Mouse (Mus musculus) right cerebral cortex, postnatal 4 days (tissue): ENCODE results near the gene Apobec4.
"Not testable (repeated sequence)": the region's sequence is repeated elsewhere in the genome, so short reads cannot be mapped to it uniquely, and the experiment has no call there.

Experiments
- DNase-seq: peaks from one replicate; pipeline ENCODE4 v3.0.0-alpha.2; 2022

Gene Apobec4

DNA sequence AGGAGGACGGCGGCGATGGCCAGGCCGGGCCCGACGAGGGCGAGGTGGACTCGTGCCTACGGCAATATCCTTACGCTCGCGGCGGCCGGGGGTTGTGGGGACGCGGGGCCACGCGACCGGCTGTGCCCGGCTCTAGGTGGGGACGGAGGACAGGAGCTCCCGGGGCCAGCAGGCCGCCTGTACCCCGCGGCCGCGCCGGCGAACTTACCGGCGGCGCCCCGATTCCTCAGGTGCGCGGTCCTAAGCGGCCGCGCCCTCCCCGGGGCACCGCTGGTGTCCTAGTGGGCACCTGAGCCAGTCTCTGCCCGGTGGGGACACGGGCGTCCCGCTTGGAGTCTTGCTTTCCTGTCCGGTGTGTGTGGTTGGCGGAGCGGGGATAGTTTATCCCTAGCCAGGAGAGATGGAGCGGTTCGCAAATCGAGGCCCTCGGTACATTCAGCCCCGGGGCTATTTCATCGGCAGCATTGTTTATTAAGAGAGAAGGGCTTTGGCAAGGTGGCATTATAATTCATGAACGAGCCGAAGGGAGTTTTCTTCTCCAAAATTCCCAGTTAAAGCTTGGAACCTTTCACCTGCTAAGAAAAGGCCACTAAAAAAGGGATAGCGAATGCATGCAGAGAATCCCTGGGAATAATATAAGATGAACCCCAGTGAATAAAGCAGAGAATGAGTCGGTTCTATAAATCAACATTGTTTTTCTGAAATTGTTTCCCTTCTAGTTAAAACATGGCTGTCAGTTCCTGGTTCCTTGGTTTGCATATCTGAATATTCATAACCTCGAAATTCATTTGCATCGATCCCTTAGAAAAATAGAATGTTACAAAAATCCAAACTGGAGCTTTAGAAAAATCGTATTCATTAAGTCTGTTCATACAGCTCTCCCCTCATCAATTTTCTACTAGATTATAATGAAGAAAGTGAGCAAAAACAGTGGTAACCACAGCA, 16.7 kb downstream of the Apobec4 start:
- DNase-seq: peak; percentile 37

DNA sequence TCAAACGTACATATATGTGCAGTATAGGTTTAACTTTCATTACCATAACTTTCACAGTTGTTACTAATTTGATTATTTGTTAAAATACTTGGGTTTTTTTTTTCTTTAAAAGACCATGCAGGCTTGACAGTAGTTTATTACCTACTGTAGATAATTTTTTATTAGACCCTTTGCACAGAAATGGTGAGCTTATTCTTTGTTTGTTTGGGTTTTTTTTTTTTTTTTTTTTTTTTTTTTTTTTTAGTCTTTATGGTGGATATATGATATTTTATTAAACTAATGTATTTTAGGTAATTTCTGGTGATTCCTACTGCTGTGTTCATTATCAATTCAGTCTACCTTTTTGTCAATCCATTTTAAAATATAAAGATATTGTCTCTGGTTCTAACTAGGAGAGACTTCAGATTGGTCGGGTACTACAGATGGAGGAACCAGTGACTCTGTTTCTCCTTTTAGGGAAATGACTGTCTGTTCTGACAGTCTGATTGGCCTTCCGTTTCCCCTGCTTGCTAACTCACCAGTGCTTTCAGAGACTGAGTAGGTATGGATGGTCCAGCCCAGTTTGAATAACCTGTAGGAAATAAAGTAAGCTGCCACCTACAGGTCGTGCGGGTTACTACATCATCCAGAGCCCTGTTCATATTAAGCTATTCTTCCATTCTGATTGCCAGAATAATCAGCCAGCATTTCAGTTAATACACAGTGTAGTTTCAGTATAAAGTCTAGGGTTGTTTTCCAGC, 17.6 kb downstream of the Apobec4 start:
- peak; percentile 83 for DNase-seq

DNA sequence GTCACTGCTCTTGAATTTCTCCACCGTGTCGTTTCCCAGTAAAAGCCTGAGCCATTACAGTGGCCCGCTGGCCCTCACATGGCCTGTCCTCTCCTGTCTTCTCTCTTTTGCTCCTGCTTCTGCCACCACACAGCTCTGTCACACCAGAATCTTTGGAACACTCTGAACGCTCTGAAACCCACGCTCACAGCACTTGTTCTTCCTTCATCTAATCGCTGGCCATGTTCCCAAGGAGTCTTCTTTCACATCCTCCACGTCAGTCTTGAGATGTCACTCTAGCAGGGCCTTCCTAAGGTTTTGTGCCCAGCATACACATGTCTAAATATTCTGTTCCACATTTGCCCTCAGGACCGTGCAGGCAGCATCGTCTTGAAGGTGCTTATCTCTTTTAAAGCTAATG, 20.7 kb downstream of the Apobec4 start:
- DNase-seq: no peak

DNA sequence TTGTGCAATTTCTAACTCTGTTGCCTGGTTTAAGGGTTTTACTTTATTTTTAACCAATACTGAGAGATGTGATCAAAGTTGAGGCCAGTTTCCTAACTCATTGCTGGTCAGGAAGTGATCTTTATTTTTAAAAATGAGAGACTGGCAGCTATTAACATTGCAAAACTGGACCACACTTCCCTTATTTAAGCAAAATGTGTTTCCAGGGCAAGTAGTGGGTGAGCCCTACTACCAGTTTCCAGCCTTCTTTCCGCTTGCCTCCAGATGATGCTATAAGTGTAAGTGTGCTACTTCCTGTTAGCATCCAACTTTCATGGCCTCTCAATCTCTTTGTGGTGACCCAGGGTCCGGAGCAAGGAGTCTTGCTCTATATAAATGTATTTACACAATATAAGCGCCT, 24.2 kb downstream of the Apobec4 start:
- DNase-seq: not testable (repeated sequence)

DNA sequence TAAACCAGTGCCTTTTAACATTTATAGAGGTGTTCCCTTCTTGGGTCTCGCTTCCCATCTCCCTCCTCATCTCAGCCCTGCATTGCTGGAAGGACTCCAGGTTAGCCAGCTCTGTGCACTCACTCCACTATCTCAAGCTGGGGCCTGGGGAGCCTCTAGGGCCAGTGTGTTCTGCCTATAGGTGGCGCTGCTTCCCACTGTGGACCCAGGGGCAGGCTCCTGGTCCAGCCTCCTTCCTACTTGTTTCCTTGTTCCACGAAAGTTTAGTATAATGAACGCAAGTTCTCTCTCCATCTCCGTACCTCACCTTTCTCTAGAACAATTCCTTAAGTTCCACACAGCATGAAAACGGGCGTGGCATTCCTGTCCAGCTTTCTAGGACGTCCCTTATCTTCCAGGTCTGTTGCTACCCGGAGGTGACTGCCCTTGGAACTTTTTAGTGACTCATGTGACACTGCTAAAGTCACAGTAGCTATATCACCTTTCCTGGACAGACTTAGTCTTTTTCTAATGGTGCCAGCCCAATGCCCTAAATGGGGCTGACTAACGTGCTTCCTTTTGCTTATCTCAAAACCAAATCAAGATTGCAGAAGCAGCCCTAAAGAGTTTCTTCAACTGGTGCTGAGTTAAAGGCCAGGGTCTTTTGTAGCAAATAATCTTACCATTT, 28.9 kb downstream of the Apobec4 start:
- peak; percentile 65 for DNase-seq

DNA sequence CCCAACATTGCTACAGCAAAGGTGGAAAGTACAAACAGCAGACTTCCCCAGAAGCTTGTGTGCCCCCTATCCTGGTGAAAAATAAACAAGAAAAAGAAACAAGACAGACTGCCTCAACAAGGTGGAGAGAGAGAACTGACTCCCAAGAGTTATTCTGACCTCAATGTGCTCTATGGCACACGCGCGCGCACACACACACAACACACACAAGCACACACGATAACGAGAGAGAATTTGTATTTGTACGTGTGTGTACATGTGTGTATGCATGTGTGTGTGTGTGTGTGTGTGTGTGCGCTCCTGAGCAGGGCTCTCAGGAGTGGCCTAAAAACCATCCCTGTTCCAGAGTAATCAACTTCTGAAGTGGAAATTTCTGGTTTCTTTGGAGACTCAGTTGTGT, 34.3 kb downstream of the Apobec4 start:
- no peak for DNase-seq

DNA sequence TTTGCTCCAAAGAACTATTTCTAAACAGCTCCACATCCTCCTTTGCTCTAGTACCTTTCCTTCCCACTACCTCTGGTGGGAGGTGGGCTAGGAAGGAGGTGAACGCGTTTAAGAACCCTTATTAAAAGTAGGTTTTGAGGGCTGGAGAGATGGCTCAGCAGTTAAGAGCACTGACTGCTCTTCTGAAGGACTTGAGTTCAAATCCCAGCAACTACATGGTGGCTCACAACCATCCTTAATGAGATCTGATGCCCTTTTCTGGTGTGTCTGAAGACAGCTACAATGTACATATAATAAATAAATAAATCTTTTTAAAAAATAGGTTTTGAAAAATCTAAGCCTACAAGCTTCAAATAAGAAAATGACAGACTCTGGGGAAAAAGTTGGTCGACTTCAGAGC, 35.1 kb downstream of the Apobec4 start:
- not testable (repeated sequence) for DNase-seq

DNA sequence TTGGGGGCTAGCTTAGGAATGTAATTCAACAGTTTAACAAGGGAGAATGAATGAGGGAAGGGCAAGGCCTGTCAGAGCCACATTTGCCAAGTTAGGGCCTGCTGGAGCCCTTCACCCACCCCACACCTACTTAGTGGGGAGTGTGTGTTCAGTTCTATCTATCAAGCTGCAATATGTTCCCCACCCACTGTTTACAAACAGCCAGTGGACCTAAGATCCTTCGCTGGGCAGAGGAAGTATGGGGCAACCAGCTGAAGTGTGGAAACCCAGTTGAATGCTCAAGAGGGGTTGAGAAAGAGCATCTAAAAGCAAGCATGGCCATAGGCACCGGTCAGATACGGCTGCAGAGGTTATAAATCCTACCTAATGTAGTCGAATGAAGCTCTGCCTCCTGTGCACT, 36.6 kb downstream of the Apobec4 start:
- no peak for DNase-seq

DNA sequence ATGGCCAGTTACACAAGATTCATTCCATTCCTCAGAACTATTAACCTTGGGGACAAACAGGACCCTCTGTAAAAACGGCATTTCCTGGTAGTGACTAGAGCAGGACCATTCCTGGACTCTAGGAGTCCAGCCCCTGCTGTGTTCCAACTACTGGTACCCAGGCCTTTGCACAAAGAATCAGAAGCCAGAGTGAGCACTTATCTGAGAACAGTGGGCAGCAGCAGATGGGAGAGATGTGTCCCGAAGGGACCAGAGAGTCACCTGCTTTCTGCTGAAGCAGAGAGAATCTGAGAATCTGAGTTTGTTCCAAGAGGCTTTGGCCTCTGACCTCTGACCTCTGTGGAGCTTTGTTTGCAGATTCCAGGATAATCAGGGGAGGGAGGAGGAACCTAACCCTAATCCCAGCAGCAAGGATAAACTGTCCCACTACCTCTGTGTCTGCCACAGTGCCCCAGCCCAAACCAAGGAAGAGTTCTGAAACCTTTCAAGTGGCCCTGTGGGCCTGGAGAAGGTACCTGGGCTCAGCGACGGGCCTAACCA, 37.8 kb downstream of the Apobec4 start:
- DNase-seq: no peak

DNA sequence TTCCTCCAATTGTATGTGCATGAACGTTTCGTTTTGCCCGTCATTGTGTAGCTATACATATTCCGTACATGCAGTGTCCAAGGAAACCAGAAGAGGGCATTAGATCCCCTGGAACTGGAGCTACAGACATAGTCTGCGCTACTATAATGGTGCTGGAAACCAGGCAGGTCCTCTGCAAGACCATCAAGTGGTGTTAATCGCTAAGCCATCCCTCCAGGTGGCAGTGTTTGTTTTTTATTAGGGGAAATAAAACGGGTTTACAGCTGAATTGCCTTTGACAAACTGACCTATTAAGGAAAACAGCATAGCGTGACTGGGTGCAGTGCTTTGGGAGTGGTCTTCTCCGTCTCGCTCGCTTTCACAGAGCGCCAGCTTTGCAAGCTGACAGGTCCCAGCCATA, 39.9 kb downstream of the Apobec4 start:
- no peak for DNase-seq

DNA sequence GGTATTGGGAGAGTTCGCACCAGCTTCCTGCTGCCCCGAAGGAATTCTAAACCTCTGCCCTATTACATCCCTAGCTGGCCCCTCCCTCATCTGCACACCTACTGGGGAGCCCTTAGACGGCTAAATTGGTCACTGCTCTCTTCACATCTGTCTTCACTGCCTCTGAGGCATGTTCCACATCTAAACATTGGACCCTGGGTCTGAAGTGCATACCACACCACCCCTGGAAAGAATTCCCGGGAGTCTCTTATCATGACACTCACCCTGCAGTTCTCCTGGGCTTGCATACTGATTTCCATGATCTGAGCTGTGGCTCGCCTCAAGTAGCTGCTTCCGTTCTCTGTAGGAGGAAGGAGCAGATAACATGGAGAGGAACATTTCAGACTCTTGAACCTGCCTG, 40.5 kb downstream of the Apobec4 start:
- no peak for DNase-seq

DNA sequence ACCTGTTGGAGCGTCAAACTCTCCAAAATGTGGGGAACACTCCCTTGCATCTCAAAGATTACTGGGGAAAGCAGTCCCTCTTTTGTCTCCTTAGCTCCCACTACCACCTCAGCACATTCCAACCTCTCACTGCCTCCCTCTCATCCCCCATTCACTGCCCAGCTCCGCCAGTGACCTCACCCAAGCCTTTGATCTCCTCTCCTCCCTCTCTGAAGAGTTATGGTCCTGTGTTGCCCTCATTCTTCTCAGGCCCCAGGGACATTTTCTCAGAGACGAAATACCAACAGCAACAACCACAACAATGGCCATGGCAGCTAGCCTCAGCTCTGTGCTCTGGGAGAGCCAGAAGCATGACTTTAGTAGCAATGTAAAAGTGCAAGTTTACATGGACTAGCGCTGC, 40.9 kb downstream of the Apobec4 start:
- no peak for DNase-seq

DNA sequence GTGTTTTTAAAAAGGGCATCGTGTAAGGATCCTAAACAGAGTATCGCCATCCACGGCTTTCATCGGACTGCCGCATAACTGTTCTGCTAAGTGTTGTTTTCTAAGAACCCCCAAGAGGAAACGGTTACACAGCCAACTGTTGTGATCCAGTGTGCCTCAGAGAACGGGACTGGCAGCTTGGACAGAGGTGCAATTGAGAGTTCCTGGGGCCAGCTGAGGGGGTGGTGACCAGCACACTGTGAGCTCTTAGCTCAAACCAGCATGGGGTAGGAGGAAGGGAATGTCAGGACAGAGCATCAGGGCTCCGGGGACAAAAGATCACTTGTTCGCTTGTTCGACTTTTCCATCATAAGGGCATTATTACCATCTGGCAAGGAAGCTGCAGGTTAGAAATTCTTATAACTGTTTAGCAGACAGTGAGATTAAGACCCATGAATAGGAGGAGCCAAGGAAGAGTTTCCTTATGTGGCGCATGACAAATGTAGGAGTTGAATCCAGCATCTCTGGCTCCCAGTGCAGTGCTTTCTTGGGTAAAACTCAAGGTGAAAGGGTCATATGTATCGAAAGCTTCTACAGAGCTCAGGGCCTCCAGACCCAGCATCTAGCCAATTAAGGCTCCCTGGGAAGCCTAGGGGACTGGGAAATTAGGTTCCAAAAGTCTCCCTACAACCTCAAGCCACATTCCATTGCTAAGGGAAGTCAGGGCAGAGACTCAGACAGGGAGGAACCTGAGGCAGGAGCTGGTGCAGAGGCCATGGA, 42.6 kb downstream of the Apobec4 start:
- no peak for DNase-seq

DNA sequence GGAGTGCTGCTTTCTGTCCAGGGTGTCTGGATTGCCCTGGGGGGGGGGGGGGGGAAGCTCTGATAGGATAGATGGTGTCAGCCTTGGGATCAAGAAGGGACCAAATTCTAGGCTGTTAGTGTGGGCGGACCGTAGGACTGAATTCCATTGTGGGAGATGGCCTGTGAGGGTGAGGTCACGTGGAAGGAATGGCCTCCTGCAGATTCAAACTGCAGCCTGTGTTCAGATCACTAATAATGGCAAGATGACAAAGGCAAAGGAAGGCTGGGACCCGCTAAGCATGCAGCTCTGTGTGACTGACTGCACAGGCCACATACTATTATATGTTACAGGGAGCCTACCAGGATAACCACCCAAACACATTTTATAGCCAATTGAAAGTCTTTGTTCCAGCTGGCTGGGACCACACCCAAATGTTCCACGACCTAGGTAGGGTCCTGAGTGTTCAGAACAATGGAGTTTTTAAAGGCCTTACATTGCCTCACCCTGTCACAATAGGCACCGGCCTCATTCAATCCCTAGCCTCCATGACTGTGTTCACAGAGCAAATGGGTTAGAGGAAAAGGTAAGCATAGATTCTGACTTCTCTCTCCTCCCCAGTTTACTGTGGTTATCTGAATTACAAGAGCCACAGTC, 43.3 kb downstream of the Apobec4 start:
- DNase-seq: no peak

DNA sequence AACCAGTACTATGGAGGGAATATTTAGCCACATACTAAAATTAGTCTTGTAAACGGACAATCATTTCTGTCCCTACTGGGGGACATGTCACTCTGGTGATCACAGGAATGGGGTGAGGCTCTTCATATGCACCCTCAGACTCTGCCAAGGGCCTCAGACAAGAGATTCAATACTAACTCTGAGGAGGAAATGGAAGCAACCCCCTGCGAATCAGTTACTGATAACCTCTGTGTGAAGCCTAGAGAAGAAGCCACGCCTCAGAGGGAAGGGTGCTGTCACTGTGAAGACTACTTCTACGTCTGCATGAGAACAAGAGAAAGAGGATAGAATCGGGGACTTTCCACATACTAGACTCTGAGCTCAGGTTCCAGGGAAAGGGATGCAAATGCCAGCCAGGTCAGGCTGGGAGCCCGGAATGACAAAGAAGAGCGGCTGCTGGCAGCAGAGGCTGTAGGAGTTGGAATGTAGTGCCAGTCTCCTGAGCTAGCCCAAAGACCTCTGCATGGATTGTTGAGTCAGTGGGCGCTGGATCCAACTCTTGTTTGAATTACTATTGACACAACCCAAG, 45.4 kb downstream of the Apobec4 start:
- DNase-seq: no peak

DNA sequence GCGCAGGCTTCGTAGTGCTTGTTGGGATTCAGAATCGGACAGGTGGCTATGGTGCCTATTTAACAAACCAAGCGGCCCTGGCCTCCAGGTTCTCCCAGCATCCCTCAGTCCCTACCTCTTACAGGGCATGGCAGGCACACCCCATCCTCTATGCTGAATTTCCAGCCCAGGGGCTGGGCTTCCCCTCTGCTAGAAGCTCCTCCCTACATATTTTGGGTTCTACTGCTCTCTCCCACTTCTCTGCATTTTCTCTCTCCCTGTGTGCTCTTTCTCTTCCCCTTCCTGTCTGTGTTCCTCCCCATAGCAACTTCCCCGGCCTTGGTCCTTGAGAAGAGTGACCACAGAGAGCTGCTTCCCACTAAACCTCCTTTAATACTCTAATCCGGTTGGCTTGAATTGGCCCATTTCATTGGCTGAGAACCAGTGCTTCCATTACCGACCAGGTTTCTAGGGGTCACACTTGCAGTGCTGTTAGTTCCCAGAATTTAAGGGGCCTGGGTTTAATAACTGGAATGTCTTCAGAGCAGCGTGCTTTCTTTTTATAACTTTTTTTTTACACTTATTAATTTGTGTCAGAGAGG, 46.4 kb downstream of the Apobec4 start:
- DNase-seq: no peak

DNA sequence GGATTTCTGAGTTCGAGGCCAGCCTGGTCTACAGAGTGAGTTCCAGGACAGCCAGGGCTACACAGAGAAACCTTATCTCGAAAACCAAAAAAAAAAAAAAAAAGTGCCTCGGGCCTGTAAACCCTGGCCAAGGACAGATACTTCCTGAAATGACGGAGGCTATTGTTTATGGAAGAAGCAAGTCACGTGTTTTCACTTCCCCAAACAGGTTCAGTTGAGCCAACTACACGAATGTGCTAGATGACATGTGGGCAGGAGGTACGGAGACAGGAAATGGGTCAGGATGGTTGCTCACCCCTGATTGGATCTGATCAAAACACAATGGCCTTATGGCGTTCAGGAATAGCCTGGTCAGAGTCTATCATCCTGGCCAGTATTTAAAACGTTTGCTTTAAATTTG, 47.8 kb downstream of the Apobec4 start:
- DNase-seq: no peak

DNA sequence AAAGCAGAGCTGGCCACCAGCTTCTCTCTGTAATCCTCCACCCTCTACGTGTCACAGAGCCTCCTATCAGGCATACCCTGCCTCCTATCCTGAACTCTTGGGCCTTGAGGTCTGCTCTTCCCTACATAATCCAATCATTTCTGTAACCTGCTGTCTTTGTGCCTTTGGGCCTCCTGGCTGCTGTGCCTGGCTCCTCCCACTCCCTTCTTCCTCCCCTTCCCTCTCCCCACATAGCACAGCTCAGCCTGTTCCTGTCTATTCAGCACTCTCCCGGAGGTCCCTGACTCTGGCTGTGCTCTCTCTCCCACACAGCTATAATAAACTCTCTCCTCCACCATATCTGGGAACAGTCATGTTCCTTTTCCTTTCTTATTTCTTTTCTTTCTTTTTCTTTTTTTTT, 49.5 kb downstream of the Apobec4 start, which contains the start of gene Ncf2:
TSS of gene Ncf2 (plus strand) at position 298 of the 400 bp plus-strand sequence.
- DNase-seq: no peak

DNA sequence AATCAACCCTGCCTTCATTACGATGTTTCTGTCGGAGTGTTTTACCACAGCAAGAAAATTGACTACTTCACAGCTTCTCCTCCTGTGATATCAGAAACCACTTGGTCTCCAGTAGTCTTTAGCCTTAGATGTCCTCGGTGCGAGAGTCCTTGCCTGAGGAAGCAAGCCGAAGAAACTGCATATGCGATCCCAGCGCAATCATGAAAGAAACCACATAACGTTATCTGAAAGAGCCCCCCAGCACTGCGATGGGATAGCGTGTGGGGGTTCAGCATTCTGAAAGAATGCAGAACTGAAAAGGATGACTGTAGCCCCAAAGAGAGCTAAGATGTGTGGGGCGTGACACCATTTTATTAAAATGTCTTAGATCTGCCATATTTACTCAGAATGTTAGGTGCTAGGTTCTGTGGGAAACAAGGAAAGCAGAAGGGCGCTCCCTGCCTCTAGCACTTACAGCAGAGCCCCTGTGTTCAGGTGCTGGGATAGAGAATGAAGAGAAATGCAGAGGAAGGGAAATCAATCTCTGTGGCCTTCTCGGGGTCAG, 50.4 kb downstream of the Apobec4 start:
- no peak for DNase-seq

DNA sequence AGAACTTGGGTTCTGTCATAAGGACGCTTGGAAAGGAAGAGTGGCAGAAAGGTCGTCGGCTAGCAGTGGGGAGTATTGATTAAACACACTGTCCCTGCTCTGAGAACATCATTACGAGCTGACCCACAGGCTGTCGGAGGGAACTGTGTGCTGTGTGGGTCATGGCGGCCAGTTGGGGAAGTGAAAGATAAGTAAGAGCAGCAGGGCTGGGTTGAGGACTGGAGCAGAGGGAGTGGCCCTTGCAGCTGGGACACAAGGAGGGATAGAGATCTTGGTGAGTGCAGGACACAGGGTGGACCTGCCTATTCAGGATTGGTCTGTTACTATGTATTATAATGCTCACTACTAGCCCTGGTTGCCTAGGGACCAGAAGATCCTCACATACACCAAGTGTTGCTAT, 54.6 kb downstream of the Apobec4 start:
- DNase-seq: no peak
